Mouse (Mus musculus): ENCODE results near the gene Ppp2r5a. TPM values are rescaled to one million over a fixed set of nuclear protein-coding genes. Genes with fewer than 3 reads are reported as not detected.

The Ppp2r5a gene
- polyA plus RNA-seq, 1 experiment from 2014 or later: 34.6 TPM

GRCm38 (mm10) chr1:191359478-191359877 lies 43.6 kb downstream of the Ppp2r5a start:
- ATAC-seq (ENCODE audit: low read depth) (no peak), DNase-seq (ENCODE audit: low spot score) (no peak)
- no peak overlapping the region for H3K27ac ChIP-seq (replicated peaks; ENCODE audit: low read depth, low read length)
- H3K4me3 ChIP-seq (ENCODE audit: low read depth, low read length): no peak overlapping the region
- no peak overlapping the region for H3K9ac ChIP-seq (ENCODE audit: low read depth, low read length)
- H3K27me3 ChIP-seq (replicated peaks; ENCODE audit: control insufficient read depth, insufficient read depth, low read length): no peaks in the 10 kb centered on the region
- H3K4me2 ChIP-seq (ENCODE audit: low read depth, low read length): no peak overlapping the region
- H3K9me3 ChIP-seq (ENCODE audit: control insufficient read depth, low read length): no peaks in the 10 kb centered on the region
- 78% methylated on average over 7 of the region's 7 CpGs for WGBS
- no peaks in the 10 kb centered on the region for H3K4me1 ChIP-seq (ENCODE audit: control insufficient read depth, insufficient read depth, low read length)
- H3K36me3 ChIP-seq (ENCODE audit: control insufficient read depth, insufficient read depth, low read length): peaks cover 42% of the 10 kb centered on the region

- Histone ChIP-seq H3K36me3 (ENCODE audit: control insufficient read depth, insufficient read depth, low read length) (peaks cover 56% of the 10 kb centered on the region), H3K27me3 (replicated peaks; ENCODE audit: control insufficient read depth, insufficient read depth, low read length) (no peaks in the 10 kb centered on the region), H3K27ac (replicated peaks; ENCODE audit: low read depth, low read length) (no peak overlapping the region), H3K9ac (ENCODE audit: low read depth, low read length) (no peak overlapping the region), H3K4me3 (ENCODE audit: low read depth, low read length) (no peak overlapping the region), H3K9me3 (ENCODE audit: control insufficient read depth, low read length) (no peaks in the 10 kb centered on the region), H3K4me1 (ENCODE audit: control insufficient read depth, insufficient read depth, low read length) (peaks cover 5% of the 10 kb centered on the region; the same call in 1 of the 2 replicates), H3K4me2 (ENCODE audit: low read depth, low read length) (no peak overlapping the region)
- DNase-seq (ENCODE audit: low spot score): no peak
- no peak for ATAC-seq (ENCODE audit: low read depth)
- 48% methylated on average over 1 of the region's 1 CpGs for WGBS
Measured at GRCm38 (mm10) chr1:191356936-191357335, 46.1 kb downstream of the Ppp2r5a start.

DNA sequence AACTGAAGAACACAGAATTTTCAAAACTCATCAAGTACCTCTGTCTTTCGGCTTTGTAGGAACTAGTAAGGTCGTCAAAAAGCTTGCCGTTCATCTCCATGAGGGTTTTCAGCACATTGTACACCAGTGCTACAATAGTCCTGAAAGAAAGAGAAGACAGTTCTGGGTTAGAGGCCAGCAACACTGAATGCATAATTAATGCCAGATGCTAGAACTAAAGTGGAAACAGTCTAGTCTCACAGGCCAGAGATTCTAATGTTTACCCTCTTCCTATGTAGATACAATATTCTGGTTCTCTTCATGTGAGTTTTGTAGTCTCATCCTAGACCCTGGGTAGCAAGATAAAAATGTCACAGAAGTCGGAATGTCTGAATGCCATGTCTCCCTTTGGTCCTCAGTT lies 49.2 kb downstream of the Ppp2r5a start:
- no peaks in the 10 kb centered on the region for H3K9me3 ChIP-seq (ENCODE audit: control insufficient read depth, low read length)
- peaks cover 5% of the 10 kb centered on the region; the same call in 1 of the 2 replicates for H3K4me1 ChIP-seq (ENCODE audit: control insufficient read depth, insufficient read depth, low read length)
- WGBS: 54% methylated on average over 4 of the region's 4 CpGs
- peaks cover 65% of the 10 kb centered on the region for H3K36me3 ChIP-seq (ENCODE audit: control insufficient read depth, insufficient read depth, low read length)
- H3K9ac ChIP-seq (ENCODE audit: low read depth, low read length): peak overlapping the region; percentile 6; the same call in 1 of the 2 replicates
- no peak; the same call in 1 of the 2 replicates for ATAC-seq (ENCODE audit: low read depth)
- DNase-seq (ENCODE audit: low spot score): peak; percentile 54
- no peak overlapping the region for H3K4me2 ChIP-seq (ENCODE audit: low read depth, low read length)
- no peaks in the 10 kb centered on the region for H3K27me3 ChIP-seq (replicated peaks; ENCODE audit: control insufficient read depth, insufficient read depth, low read length)
- peak overlapping the region; percentile 75 for H3K27ac ChIP-seq (replicated peaks; ENCODE audit: low read depth, low read length)
- no peak overlapping the region for H3K4me3 ChIP-seq (ENCODE audit: low read depth, low read length)

DNA sequence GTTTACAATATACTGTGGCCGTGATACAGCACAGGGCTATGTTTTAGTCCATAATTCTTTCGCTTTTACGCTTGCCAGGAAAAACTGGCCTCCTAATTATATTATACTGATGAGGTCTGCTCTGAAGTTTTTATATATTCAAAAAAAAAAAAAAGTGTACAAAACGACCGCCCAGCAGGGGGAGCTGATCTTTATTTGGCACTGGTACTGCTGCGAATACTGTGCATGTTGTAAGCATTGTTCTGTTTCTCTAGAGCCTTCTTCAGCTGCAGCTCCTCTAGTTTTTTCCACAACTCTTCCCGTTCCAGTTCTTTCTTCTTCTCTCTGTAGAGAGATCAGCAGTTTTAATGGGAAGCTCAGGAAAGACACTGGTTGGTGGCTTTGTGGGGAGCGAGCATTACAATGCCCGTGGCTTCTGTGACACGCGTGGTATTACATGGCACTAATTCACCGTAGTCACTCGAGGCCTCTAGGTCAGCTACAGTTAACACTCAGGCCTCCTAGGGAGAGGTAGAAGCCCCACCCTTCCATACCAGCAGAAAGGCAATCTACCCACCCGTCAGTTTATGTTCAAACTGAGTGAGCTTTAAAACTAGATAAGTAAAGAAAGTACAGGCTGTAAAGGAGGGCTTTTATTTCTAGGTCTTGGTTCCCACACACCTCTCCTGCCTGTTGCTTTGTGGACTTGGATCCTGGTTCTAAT lies 50.1 kb downstream of the Ppp2r5a start:
- Histone ChIP-seq H3K4me2 (ENCODE audit: low read depth, low read length) (no peak overlapping the region), H3K27ac (replicated peaks; ENCODE audit: low read depth, low read length) (peak overlapping the region; percentile 75), H3K9ac (ENCODE audit: low read depth, low read length) (no peak overlapping the region), H3K36me3 (ENCODE audit: control insufficient read depth, insufficient read depth, low read length) (peaks cover 67% of the 10 kb centered on the region), H3K4me3 (ENCODE audit: low read depth, low read length) (no peak overlapping the region), H3K27me3 (replicated peaks; ENCODE audit: control insufficient read depth, insufficient read depth, low read length) (no peaks in the 10 kb centered on the region), H3K4me1 (ENCODE audit: control insufficient read depth, insufficient read depth, low read length) (peaks cover 5% of the 10 kb centered on the region; the same call in 1 of the 2 replicates), H3K9me3 (ENCODE audit: control insufficient read depth, low read length) (no peaks in the 10 kb centered on the region)
- no peak for ATAC-seq (ENCODE audit: low read depth)
- DNase-seq (ENCODE audit: low spot score): peak; percentile 88
- WGBS: 49% methylated on average over 14 of the region's 14 CpGs

DNA sequence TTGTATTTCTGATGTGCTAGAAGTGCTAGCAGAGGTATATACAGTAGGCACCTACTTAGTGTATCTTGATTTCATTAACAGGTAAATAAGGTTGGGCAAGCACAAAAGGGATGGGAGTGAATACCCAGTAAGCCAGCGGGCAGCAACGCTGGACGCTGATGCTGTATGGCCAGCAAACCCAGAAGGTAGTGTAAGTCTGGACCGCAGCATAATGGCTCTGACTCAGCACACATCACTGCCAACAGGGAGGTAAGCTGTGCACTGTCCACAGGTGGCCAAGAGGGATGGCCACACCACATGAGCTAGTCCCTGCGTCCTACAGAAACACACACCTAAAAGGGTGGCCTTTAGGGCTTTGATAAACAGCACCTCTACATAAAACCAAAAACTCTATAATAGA lies 52.7 kb downstream of the Ppp2r5a start:
- no peak for DNase-seq (ENCODE audit: low spot score)
- Histone ChIP-seq H3K9ac (ENCODE audit: low read depth, low read length) (no peak overlapping the region), H3K9me3 (ENCODE audit: control insufficient read depth, low read length) (no peaks in the 10 kb centered on the region), H3K4me1 (ENCODE audit: control insufficient read depth, insufficient read depth, low read length) (peaks cover 5% of the 10 kb centered on the region; the same call in 1 of the 2 replicates), H3K27ac (replicated peaks; ENCODE audit: low read depth, low read length) (no peak overlapping the region), H3K4me3 (ENCODE audit: low read depth, low read length) (no peak overlapping the region), H3K27me3 (replicated peaks; ENCODE audit: control insufficient read depth, insufficient read depth, low read length) (no peaks in the 10 kb centered on the region), H3K4me2 (ENCODE audit: low read depth, low read length) (no peak overlapping the region), H3K36me3 (ENCODE audit: control insufficient read depth, insufficient read depth, low read length) (peaks cover 58% of the 10 kb centered on the region)
- WGBS: 95% methylated on average over 5 of the region's 5 CpGs
- ATAC-seq (ENCODE audit: low read depth): no peak

GRCm38 (mm10) chr1:191349486-191350037 lies 53.5 kb downstream of the Ppp2r5a start:
- no peak overlapping the region for H3K27ac ChIP-seq (replicated peaks; ENCODE audit: low read depth, low read length)
- no peak overlapping the region for H3K4me3 ChIP-seq (ENCODE audit: low read depth, low read length)
- peaks cover 5% of the 10 kb centered on the region; the same call in 1 of the 2 replicates for H3K4me1 ChIP-seq (ENCODE audit: control insufficient read depth, insufficient read depth, low read length)
- DNase-seq (ENCODE audit: low spot score) (no peak), ATAC-seq (ENCODE audit: low read depth) (no peak)
- H3K9ac ChIP-seq (ENCODE audit: low read depth, low read length): no peak overlapping the region
- H3K4me2 ChIP-seq (ENCODE audit: low read depth, low read length): no peak overlapping the region
- peaks cover 58% of the 10 kb centered on the region for H3K36me3 ChIP-seq (ENCODE audit: control insufficient read depth, insufficient read depth, low read length)
- no peaks in the 10 kb centered on the region for H3K9me3 ChIP-seq (ENCODE audit: control insufficient read depth, low read length)
- no peaks in the 10 kb centered on the region for H3K27me3 ChIP-seq (replicated peaks; ENCODE audit: control insufficient read depth, insufficient read depth, low read length)
- WGBS: 68% methylated on average over 23 of the region's 23 CpGs

DNA sequence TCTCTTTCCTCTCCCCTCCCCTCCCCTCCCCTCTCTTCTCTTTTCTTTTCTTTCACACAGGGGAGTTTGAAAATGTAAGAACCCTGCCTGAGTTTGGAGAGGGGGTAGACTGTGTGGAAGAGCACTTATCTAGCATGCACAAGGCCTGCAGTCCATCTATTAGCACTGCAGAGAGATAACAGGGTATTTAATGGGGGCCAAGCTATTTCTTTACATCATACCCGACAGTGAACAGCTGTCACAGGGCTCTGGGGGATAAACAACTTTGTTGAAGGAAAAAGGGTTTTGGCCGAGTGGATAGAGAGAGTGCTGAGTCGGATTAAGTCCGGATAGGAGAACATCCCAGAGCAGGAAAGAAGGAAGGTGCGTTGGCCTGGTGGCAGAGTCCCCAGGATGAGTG lies 54.1 kb downstream of the Ppp2r5a start:
- H3K4me3 ChIP-seq (ENCODE audit: low read depth, low read length): no peak overlapping the region
- H3K9me3 ChIP-seq (ENCODE audit: control insufficient read depth, low read length): no peaks in the 10 kb centered on the region
- peaks cover 53% of the 10 kb centered on the region for H3K36me3 ChIP-seq (ENCODE audit: control insufficient read depth, insufficient read depth, low read length)
- DNase-seq (ENCODE audit: low spot score) (peak; percentile 20), ATAC-seq (ENCODE audit: low read depth) (no peak; the same call in 1 of the 2 replicates)
- no peak overlapping the region for H3K9ac ChIP-seq (ENCODE audit: low read depth, low read length)
- WGBS: 59% methylated on average over 5 of the region's 5 CpGs
- H3K27ac ChIP-seq (replicated peaks; ENCODE audit: low read depth, low read length): no peak overlapping the region
- no peak overlapping the region for H3K4me2 ChIP-seq (ENCODE audit: low read depth, low read length)
- H3K4me1 ChIP-seq (ENCODE audit: control insufficient read depth, insufficient read depth, low read length): peaks cover 2% of the 10 kb centered on the region; the same call in 1 of the 2 replicates
- no peaks in the 10 kb centered on the region for H3K27me3 ChIP-seq (replicated peaks; ENCODE audit: control insufficient read depth, insufficient read depth, low read length)

- no peak for DNase-seq (ENCODE audit: low spot score)
- Histone ChIP-seq H3K36me3 (ENCODE audit: control insufficient read depth, insufficient read depth, low read length) (peaks cover 50% of the 10 kb centered on the region), H3K9me3 (ENCODE audit: control insufficient read depth, low read length) (no peaks in the 10 kb centered on the region), H3K4me1 (ENCODE audit: control insufficient read depth, insufficient read depth, low read length) (no peaks in the 10 kb centered on the region), H3K9ac (ENCODE audit: low read depth, low read length) (no peak overlapping the region), H3K27ac (replicated peaks; ENCODE audit: low read depth, low read length) (no peak overlapping the region), H3K4me3 (ENCODE audit: low read depth, low read length) (no peak overlapping the region), H3K4me2 (ENCODE audit: low read depth, low read length) (no peak overlapping the region), H3K27me3 (replicated peaks; ENCODE audit: control insufficient read depth, insufficient read depth, low read length) (no peaks in the 10 kb centered on the region)
- WGBS: 80% methylated on average over 2 of the region's 2 CpGs
- ATAC-seq (ENCODE audit: low read depth): no peak
Measured at GRCm38 (mm10) chr1:191348592-191348991, 54.5 kb downstream of the Ppp2r5a start.

DNA sequence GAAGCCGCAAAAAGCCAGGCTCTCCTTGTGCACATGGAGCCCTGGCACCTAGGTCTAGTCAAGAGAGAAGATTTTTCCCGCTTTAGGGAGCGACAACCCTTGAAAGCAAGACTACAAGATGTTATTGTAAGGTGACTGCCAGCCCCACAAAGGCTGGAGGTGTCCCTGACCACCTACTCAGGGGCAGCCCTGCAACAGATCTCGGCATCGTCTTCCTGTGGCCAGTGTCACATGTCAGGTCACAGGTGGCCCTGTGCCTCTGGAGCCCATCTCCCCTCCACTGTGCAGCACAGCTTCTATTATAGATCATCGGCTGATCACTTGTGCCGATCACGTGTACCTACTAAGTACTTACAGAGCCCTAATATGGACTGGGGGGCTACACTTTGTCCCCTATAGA lies 55.5 kb downstream of the Ppp2r5a start:
- DNase-seq (ENCODE audit: low spot score) (no peak), ATAC-seq (ENCODE audit: low read depth) (no peak)
- Histone ChIP-seq H3K4me3 (ENCODE audit: low read depth, low read length) (no peak overlapping the region), H3K27ac (replicated peaks; ENCODE audit: low read depth, low read length) (no peak overlapping the region), H3K9me3 (ENCODE audit: control insufficient read depth, low read length) (no peaks in the 10 kb centered on the region), H3K36me3 (ENCODE audit: control insufficient read depth, insufficient read depth, low read length) (peaks cover 49% of the 10 kb centered on the region), H3K4me2 (ENCODE audit: low read depth, low read length) (no peak overlapping the region), H3K4me1 (ENCODE audit: control insufficient read depth, insufficient read depth, low read length) (no peaks in the 10 kb centered on the region), H3K27me3 (replicated peaks; ENCODE audit: control insufficient read depth, insufficient read depth, low read length) (no peaks in the 10 kb centered on the region), H3K9ac (ENCODE audit: low read depth, low read length) (no peak overlapping the region)
- WGBS: 82% methylated on average over 8 of the region's 8 CpGs
